8 mouse cellular contexts compared by ENCODE assay signal in genomic region chr19:53140804-53141250, GRCm38 (mm10). TPM values are rescaled to one million over a fixed set of nuclear protein-coding genes. Genes with fewer than 3 reads are reported as not detected.
DNase-seq lines count a peak whose midpoint lies in the region; ATAC-seq and TF ChIP-seq lines count a peak whose summit lies in the region.

No protein-coding gene starts in this region.

- no peaks in the 10 kb centered on the region for H3K9me3 ChIP-seq in hindbrain, embryonic 15.5 days
- H3K9me3 ChIP-seq in midbrain, embryonic 16.5 days (replicated peaks; ENCODE audit: control insufficient read depth, low read length, poor library complexity, severe bottlenecking): no peaks in the 10 kb centered on the region

- no peak for TF ChIP-seq POLR2A in liver, adult 2 months (IDR thresholded peaks at IDR 0.05; ENCODE audit: extremely low read depth, insufficient read depth, low read length)
- TF ChIP-seq POLR2A in cortical plate, adult 2 months (IDR thresholded peaks at IDR 0.05; ENCODE audit: extremely low read depth, insufficient read depth, low read length): no peak

- peak overlapping the region; percentile 90 for H3K4me2 ChIP-seq in hindbrain, embryonic 15.5 days
- peak overlapping the region; percentile 95 for H3K4me2 ChIP-seq in midbrain, embryonic 16.5 days (ENCODE audit: low read length)

- no peak for DNase-seq in liver, adult 2 months (ENCODE audit: extremely low read depth, low read depth, low spot score)
- no peak for DNase-seq in liver
- DNase-seq in embryo, embryonic 11 days: no peak
- no peak for DNase-seq in layer of hippocampus, adult 18-20 months (ENCODE audit: low spot score in 2 of 2)
- no peak for DNase-seq in B cell, adult 2 months

- peaks cover 5% of the 10 kb centered on the region; the same call in 1 of the 2 replicates for H3K27me3 ChIP-seq in liver, adult 2 months (ENCODE audit: control insufficient read depth, insufficient read depth, low read length)
- no peaks in the 10 kb centered on the region for H3K27me3 ChIP-seq in hindbrain, embryonic 15.5 days
- no peaks in the 10 kb centered on the region; the same call in 1 of the 2 replicates for H3K27me3 ChIP-seq in midbrain, embryonic 16.5 days (ENCODE audit: control insufficient read depth, insufficient read depth, low read depth, low read length)

- peak overlapping the region; percentile 42 for H3K27ac ChIP-seq in liver, adult 2 months (replicated peaks; ENCODE audit: insufficient read depth, low read depth, low read length)
- H3K27ac ChIP-seq in cortical plate, adult 2 months (ENCODE audit: insufficient read depth, low read length): peak overlapping the region; percentile 94
- H3K27ac ChIP-seq in hindbrain, embryonic 15.5 days (replicated peaks): peak overlapping the region; percentile 82
- H3K27ac ChIP-seq in midbrain, embryonic 16.5 days (ENCODE audit: low read length): peak overlapping the region; percentile 87

- peak overlapping the region; percentile 73 for H3K4me3 ChIP-seq in liver, adult 2 months (ENCODE audit: insufficient read depth, low read depth, low read length)
- peak overlapping the region; percentile 72 for H3K4me3 ChIP-seq in cortical plate, adult 2 months (ENCODE audit: insufficient read depth, low read length)
- peak overlapping the region; percentile 70 for H3K4me3 ChIP-seq in hindbrain, embryonic 15.5 days
- H3K4me3 ChIP-seq in midbrain, embryonic 16.5 days (ENCODE audit: low read depth, low read length): peak overlapping the region; percentile 97

- TF ChIP-seq CTCF in liver, adult 2 months (IDR thresholded peaks at IDR 0.05; ENCODE audit: low read depth, low read length): no peak
- TF ChIP-seq CTCF in cortical plate, adult 2 months (IDR thresholded peaks at IDR 0.05; ENCODE audit: extremely low read depth, insufficient read depth, low read length): no peak

- H3K9ac ChIP-seq in liver, adult 2 months (ENCODE audit: low read depth, low read length): peak overlapping the region; percentile 60
- H3K9ac ChIP-seq in hindbrain, embryonic 15.5 days: peak overlapping the region; percentile 52
- H3K9ac ChIP-seq in midbrain, embryonic 16.5 days (ENCODE audit: low read depth, low read length): peak overlapping the region; percentile 63

- H3K4me1 ChIP-seq in liver, adult 2 months (ENCODE audit: control insufficient read depth, insufficient read depth, low read length): 0 out of 2 replicates have a peak, but pooled peaks cover 2% of the 10 kb centered on the region
- no peaks in the 10 kb centered on the region for H3K4me1 ChIP-seq in cortical plate, adult 2 months (ENCODE audit: control insufficient read depth, insufficient read depth, low read length)
- peaks cover 34% of the 10 kb centered on the region for H3K4me1 ChIP-seq in hindbrain, embryonic 15.5 days (replicated peaks)
- H3K4me1 ChIP-seq in midbrain, embryonic 16.5 days (ENCODE audit: control insufficient read depth, insufficient read depth, low read length): peaks cover 27% of the 10 kb centered on the region

- no peak for ATAC-seq in hindbrain, embryonic 15.5 days (ENCODE audit: low FRiP score, low read depth)
- ATAC-seq in midbrain, embryonic 16.5 days: no peak

- 7% methylated on average over 6 of the region's 6 CpGs for WGBS in liver, adult 2 months
- WGBS in hindbrain, embryonic 15.5 days: 3% methylated on average over 6 of the region's 6 CpGs
- WGBS in midbrain, embryonic 16.5 days: 5% methylated on average over 6 of the region's 6 CpGs

- no peaks in the 10 kb centered on the region for H3K36me3 ChIP-seq in liver, adult 2 months (ENCODE audit: control insufficient read depth, insufficient read depth, low read length)
- no peaks in the 10 kb centered on the region for H3K36me3 ChIP-seq in hindbrain, embryonic 15.5 days
- H3K36me3 ChIP-seq in midbrain, embryonic 16.5 days (ENCODE audit: control insufficient read depth, insufficient read depth, low read length): no peaks in the 10 kb centered on the region

- peaks cover 4% of the 10 kb centered on the region; the same call in 1 of the 2 replicates for H3K79me2 ChIP-seq in liver, adult 2 months (ENCODE audit: control insufficient read depth, insufficient read depth, low read length)

RNA-seq across cellular contexts. Expression of gene Add3, which starts 0.6 kb away (rescaled TPM):
- total RNA-seq in liver, adult 2 months (2014; rRNA removed): 10.9 and 12.1 TPM in 2 replicates
- 4.0 and 4.3 TPM in 2 replicates for polyA plus RNA-seq in liver, adult 2 months (2012; rRNA removed)
- 75.3 and 76.7 TPM in 2 replicates for polyA plus RNA-seq in cortical plate, adult 2 months (2012; rRNA removed)
- polyA plus RNA-seq in hindbrain, embryonic 15.5 days (2015; fragmentation: Nextera tagmentation; extraction: Ambion mirVana): 40.7 and 46.1 TPM in 2 replicates
- polyA plus RNA-seq in midbrain, embryonic 16.5 days (2015; fragmentation: Nextera tagmentation; extraction: Ambion mirVana): 31.9 and 35.7 TPM in 2 replicates
- total RNA-seq in layer of hippocampus, adult 18-20 months (2021): 100 to 1,000 TPM; 126 to 129 TPM

Comparison
In these comparisons a context has a peak if more than half of its experiments do, and no peak if none do; other contexts are left out.
1. H3K27ac ChIP-seq: peak in every context shown above with its lines; median percentile 94 in cortical plate, adult 2 months; 87 in midbrain, embryonic 16.5 days; 82 in hindbrain, embryonic 15.5 days; 42 in liver, adult 2 months.